Mouse (Mus musculus): Measurements from ENCODE around the gene Atxn3.
"Not testable (repeated sequence)": the region's sequence is repeated elsewhere in the genome, so short reads cannot be mapped to it uniquely, and the experiment has no call there.

Atxn3 gene

DNA sequence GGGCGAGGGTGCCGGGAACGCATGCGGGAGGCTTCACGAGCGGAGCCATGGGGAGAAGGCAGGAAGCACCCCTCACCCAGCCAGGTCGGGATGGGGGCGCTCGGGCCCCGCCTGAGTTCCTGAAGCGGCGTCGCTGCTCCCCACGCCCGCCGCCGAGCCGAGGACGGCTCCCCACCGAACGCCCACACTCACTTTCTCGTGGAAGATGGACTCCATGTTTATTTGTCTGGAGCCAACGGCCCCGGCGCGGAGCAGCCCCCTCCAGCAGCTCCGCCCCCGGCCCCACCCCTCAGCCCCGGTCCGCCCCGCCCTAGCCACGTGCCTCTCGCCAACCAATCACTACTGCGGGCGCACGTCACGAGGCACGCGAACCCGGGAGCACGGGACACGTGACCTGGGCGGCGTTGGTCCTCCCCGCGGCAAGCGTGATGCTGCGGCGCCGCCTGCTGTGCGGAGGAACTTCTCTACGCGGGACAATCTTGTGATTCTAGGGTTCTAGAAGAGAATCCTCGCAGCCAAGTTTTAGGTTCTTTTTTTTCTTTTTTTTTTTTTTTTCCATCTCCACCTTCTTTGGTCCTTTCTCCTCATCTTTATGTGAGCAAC is at the start of gene Atxn3:
TSS of gene Atxn3 (minus strand) at position 305 of the 603 bp plus-strand sequence.
- peak; percentile 94 to 96 for DNase-seq (ENCODE audit: low spot score in 2 of 2)

DNA sequence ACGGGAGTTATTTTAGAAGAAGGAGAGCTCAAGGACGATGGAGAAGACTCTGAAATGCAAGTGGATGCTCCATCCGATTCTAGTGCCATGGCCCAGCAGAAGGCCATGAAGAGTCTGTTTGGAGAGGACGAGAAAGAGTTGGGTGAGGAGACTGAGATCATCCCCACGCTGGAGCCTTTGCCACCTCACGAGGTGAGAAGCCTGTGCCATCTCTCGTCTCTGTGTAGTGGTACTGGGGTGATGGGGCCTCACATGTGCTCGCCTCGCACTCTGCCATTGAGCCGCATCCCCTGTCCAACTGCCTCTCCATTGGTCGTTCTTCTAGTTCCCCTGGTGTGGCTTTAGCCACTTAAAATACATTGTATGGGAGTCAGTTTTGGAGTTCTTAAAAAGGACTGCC is 42.7 kb upstream of the Atxn3 start:
- no peak for DNase-seq (ENCODE audit: low spot score in 2 of 2)

DNA sequence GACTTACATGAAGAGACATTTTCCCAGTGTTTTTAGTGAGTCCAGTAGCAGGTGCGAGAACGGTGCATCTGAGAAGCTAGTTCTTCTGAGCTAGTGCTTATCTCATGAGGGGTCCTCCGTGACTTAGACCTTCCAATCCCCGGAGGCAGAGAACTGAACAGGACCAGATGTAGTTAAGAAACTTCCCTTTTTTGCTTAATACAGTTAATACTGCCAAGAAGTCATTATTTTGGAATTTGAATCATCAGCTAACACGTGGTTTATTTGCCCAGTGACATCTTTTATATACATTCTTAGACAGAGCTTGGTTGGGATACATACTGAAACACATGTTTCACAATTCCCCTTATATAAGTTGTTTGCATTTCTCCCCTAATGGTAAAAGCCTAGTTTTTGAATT is 40.9 kb upstream of the Atxn3 start:
- no peak for DNase-seq (ENCODE audit: low spot score in 2 of 2)

DNA sequence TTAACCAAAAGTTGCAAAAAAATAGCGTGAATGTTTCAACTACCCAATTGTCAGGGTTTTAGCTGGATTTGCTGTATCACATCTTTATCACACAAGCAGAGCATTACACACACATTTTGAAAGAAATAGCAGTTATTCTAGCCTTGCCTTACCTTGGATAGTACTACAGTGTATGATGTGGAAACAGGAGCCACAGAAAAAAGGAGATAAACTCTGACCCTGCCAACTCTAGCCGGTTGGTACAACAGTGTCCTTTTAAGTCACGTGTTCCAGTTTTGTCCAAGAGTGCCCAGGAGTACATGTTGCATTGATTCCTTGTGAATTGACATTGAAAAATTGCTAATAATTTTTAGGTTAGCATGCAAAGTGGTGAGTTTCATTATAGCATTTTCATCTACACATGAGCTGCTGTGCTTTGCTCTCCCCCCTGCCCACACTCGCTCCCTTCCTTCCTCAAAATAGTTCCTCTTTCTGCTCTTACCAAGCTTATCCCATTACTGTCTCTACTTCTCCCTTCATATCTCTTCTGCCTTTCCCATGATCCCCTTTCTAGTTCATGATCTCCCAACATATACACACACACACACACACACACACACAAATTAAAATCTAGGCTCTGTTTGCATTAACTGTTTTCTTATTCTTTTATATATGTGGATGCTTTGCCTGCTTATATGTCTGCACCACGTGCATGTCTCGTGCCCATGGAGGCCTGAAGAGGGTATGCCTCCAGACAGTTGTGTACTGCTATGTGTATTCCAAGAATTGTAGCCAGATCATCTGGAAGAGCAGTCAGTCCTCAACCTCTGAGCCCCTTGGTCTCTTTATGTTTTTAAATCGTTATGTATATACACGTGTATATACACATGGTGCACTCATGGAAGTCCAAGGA is 36.8 kb upstream of the Atxn3 start:
- DNase-seq (ENCODE audit: low spot score in 2 of 2) = no peak

DNA sequence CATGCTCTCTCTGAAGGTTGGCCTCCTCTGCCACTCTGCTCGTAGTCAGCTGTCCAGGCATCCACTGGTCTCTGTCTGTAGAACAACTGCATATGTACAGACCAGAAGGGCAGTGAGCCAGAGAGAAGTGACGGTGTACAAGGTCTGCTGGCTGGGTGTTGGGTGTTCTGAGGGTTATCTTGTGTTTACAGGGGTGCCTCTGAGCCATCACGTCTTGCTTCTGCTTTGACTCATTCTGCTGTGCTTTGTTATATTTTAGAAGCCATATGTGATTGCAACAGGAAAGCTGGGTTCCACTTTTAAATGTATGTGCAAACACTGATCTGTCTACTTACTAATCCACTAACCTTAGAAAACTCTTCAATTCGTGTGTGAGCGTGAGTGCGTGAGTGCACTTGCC is 29.6 kb upstream of the Atxn3 start:
- DNase-seq (ENCODE audit: low spot score in 2 of 2) = no peak

DNA sequence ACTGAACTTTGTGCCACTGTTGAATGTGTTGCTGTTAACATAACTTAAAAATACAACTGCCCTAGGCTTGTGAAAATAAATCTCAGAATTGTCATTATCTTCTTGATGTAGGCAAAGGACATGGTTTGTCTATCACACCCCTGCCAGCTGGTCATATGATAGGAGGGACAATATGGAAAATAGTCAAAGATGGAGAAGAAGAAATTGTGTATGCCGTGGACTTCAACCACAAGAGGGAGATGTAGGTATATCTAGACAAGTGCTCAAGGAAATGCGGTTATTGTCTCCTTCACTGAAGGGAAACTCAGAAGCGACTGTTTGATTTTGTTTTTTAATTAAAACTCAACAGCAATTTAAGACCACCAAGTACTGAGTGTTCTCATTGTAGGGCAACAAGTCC is 27.1 kb upstream of the Atxn3 start:
- no peak for DNase-seq (ENCODE audit: low spot score in 2 of 2)

DNA sequence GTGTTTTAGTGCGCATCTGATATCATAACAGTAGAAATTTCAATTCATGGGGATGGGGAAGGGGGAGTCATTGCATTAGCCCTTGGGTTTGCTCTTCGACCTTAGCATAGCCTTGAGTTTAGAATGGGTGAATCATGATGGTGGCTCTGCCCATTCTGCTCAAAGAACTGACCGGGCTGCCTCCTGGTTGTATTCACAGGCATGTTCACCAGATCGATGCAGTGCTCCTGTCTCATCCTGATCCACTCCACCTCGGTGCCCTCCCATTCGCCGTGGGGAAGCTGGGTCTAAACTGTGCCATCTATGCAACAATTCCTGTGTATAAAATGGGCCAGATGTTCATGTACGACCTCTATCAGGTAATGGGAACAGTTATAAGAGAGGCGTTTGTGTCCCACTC is 24.9 kb upstream of the Atxn3 start:
- DNase-seq (ENCODE audit: low spot score in 2 of 2) = no peak

DNA sequence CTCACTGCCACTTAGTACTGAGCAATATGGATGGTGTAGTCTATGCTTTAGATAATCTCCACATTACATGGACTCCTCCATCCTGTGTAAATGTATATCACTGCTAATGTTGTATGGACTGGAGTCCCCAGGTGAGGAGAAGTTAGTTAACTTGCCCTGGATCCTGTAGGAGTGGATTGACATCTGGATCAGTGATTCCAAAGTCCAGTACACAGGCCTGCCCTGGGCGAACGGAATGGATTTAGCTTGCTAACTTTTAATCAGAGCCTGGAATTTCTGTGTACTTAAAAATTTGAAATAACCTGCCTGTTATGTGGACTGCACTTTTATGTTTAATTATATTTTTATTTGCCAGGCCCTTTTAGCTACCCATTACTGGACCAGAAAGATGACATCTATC is 23.5 kb upstream of the Atxn3 start:
- DNase-seq (ENCODE audit: low spot score in 2 of 2) = no peak

DNA sequence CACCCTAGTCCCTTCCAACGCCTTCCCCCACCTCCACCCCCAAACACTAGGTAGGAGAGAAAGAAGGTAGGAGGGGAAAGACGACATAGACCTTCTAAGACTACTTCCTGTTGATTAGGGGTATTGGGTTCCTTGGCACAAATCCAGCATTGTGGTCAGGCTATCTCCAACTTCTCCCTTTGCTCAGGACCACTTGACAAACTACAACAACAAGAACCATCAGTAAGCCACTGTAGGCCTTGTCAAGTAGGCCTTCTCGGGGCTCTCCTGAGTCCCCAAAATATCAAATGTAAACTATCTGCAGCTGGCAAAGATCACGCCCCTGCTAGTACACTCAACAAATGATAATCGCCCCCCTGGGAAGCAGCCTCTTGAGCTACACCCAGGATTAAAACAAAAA is 22.2 kb upstream of the Atxn3 start:
- DNase-seq (ENCODE audit: low spot score in 2 of 2) = peak; percentile 11 to 44

DNA sequence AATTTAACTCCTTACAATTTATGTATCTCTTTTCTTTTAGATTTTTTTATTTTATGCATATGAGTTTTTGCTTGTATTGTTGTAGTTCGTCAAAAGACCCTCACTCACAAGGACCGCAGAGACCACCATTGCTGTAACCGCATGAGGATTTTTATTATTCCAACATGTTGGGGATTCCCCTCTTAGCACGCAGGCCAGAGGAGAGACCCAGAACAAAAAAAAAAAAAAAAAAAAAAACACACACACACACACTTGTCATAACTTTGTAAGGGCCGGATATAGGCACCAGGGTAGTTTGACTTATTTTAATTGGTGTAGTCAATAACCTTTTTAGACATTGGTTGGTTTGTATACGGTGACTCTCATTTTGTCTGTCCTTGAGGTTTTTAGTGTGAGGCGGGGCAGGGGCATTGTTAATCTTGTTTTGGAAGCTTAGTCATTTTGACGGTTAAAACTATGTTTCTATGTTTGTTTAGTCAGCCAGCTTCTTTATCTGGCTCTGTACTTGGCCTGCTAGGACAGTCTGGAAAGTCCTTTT is 21.2 kb upstream of the Atxn3 start:
- no peak for DNase-seq (ENCODE audit: low spot score in 2 of 2)

DNA sequence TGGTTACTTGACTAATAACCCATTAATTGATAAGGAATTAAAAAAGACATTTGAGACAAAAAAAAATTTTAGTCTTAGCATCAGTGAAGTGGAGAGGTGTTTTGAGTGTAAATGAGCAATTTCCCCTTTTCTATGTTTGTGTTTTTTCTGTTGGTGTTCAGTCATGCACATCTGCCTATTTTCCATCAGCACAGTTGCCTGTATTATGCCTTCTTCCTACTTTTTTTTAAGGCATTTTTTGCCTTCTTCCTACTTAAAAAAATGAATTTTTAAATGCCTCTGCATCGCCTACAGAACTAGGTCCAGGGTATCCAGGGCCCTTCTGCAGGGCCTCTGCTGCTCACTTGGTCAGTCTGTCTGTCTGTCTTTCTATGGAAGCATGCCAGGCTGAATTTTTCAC is 20.5 kb upstream of the Atxn3 start:
- no peak for DNase-seq (ENCODE audit: low spot score in 2 of 2)

DNA sequence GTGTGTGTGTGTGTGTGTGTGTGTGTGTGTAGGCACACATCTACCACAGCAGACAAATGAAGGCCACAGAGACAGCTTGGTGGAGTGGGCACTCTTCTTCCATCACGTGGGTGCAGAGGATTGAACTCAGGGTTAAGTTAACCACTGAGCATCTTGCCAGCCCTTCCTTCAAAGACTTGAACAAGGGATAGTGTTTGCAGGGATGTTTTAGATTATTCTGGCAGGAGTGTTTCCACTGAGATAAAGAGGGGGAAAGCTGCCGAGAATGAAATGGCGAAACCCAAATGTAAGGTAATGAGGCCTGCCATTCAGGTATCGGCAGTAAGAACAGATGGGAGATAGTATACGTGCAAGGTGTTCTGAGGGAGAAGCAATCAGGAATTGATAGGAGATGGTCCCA is 20.1 kb upstream of the Atxn3 start:
- DNase-seq (ENCODE audit: low spot score in 2 of 2) = no peak

DNA sequence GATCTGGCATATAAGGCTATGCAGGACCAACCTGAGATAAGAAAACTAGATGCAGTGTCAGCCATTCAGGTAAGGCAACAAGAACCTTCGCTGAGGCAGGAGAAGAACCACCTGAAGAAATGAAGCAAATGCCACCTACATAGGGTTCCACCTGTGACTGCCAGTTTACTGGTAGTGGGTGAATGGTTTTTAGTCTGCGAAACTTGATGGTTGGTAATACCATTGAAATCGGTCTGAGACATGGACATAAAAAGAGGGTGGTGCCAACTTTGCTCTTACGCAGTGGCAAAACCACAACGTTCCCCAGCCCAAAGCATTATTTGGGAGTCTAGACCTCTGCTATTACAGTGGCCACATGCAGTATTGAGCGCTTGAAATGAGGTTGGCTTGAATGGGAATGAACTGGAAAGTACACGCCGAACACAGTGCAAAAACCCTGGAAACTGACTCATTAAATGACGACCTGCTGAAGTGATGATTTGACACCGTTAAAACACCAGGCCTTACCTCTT is 19.4 kb upstream of the Atxn3 start:
- DNase-seq (ENCODE audit: low spot score in 2 of 2) = no peak

DNA sequence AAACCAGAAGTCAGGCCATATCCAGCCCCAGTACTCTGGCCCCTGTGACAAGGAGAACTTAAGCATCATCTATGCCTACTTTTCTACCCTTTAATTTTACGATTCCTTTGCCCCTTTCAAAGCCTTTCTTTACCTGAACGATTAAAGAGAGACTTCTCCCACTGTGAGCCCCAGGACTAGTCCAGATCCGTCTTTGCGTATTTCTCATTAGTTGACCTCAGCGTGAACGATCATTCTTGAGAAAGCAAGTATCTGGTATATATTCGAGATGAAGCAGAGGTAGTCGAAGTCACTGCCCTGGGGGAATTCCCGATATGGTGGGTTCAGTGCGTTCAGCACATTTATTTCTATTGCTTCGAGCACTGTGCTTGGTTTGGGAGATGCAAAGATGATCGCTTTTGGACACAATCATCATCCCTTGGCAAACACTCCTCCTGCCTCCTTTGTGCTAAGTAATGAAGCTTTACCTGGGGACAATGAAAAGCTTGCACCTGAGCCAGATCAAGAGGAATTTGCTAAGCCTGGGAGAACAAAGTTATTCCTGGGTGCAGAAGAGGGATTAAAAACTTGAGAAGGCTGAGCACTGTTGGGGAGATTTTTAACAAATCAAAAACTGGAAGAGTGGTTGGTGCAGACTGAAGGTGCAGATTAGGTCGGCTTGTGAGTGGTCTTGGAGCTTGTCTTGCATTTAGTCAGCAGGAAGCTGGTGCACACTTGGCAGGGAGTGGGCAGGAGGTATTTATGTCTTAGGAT is 18.8 kb upstream of the Atxn3 start:
- peak in 1 of 2 experiments; percentile 12 for DNase-seq (ENCODE audit: low spot score in 2 of 2)

DNA sequence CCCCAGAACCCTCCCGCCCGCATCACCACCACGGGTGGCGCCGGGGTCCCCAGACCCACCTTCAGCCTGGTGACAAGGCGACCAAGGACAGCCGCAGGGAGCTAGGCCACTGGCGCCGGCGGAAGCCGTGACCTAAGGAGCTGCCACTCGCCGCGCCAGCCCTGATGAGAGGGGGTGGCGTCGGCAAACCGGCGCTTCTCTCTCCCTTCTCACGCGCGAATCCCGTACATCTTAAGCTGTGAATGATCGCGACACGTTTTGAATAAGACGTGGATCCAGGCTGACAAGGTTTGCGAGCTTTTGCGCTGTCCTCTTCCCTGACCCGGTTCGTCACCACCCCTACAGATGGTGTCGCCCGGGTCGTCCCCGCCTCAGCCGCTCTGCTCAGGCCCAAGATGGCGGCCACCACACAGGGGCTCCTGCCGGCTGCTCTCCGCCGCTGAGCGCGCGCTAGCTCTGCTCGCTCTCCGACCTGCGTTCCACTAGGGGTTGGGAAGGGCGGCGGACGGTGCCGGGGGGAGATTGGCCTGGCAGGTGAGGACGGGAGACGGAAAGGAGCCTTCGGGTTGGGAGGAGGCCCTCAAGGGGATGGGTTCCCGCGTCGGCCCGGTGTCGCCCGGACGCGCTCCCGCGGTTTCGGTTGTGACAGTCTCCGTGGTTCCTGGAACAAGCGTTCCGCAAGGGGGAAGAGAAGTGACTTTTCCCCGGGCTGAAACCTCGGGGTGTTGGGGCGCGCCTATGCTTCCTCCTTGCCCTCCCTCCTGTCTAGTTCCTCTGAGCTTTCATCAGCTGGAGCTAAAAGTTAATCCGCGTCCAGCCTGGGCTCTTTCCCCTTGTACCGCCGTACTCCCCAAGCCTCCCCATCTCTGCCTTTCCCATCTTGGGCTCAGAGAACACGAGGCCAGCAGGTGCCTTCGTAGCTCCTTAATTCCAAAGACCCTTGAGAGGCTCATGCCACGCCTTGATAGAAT is 17.8 kb upstream of the Atxn3 start, which contains the start of gene Cpsf2:
TSS of gene Cpsf2 (plus strand) at position 388 of the 971 bp plus-strand sequence.
- DNase-seq (ENCODE audit: low spot score in 2 of 2) = peak; percentile 81 to 85

DNA sequence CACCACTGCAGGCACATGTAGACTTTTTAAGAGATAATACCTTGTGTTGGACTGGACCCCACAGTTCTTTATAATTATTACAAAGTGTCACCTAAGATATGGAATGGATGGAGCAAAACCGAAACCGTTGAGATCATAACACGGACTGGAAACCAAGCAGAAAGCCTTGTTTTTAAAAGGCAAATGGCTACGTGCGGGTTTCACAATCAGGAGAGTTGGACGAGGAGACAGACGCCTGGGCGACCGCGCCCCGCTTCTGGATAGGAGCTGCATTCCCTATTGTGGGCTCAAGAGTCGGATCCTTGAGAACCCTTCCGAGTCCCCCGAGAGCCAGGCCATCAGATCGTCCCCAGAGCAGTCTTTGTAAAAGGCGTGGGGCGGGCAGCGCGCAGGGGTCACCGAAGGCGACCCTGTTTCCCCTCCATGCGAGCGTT is 17.1 kb upstream of the Atxn3 start:
- no peak for DNase-seq (ENCODE audit: low spot score in 2 of 2)

DNA sequence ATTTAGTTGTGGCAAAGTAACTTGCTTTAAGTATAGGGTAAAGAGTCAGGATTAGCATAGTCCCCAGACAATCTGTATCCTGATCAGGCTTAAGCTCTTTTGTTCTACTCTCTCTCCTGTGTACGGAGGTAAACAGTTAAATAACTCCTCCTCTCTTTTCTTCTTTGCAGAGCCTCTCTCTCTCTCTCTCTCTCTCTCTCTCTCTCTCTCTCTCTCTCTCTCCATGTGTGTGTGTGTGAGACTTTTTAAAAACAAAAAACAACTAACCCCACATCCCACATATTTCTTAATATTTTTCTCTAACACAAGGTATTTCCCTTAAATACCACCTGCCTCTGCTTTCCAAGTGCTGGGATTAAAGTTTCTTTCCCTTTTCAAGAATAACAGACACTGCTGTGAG is 16.5 kb upstream of the Atxn3 start:
- DNase-seq (ENCODE audit: low spot score in 2 of 2) = no peak

DNA sequence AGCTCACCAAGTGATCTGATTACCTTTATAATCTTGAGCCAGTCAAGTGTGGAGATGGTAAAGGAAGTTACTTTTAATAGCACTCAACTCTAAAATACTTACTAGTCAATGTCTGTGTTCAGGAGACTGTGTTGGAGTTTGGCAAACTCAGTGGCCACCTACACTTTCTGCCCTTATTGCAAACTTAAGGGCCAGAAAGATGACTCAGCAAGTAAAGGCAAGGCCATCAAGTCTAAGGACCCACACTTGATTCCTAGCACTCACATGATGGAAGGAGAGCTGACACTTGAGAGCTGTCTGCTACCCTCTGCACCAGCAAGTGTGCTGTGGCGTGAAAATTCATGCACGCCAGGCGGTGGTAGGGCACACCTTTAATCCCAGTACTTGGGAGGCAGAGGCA is 14.2 kb upstream of the Atxn3 start:
- DNase-seq (ENCODE audit: low spot score in 2 of 2) = no peak

DNA sequence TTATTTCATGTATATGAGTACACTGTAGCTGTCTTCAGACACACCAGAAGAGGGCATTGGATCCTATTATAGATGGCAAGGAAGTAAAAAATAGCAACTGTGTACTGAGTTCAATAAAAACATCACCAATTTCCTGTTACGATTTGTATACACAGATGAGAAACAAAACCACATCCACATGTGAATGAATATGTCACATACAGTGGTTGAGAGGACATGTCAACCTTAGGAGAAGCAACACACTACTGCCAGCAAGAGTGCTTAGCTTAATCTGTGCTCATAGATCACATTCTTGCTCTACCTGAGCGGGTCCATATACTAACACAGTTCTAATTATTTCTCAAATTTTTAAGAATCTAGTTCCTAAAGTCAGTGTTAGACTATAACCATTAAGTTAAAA is 13.3 kb upstream of the Atxn3 start:
- no peak for DNase-seq (ENCODE audit: low spot score in 2 of 2)

DNA sequence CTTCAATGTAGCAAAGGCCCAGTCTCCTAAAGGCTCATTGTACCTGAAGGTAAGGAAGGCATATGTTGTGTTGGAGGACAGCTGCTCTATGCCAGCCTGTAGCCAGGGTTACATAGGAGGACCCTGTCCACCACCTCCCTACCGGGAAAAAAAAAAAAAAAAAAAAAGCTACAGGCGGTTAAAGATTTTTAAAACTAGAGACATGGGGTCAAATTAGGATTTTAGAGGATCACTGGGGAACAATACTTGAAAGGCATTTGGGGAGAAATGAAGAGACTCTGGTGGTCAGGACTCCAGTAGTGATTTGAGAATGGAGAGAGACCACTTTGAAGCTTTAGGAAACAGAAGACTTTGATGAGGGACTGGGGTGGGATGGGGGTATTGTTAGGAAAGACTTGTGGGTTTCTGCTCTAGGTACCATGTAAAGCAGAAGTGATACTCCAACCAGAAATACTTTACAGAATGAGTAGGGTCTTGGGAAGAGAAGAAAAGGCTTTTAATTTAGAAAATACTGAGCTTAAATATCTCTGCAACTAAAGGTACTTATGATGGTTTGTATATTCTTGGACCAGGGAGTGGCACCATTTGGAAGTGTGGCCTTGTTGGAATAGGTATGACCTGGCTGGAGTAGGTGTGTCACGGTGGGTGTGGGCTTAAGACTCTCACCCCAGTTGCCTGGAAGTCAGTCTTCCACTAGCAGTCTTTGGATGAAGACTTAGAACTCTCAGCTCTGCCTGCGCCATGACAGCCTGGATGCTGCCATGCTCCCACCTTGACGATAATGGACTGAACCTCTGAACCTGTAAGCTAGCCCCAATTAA is 1.1 kb upstream of the Atxn3 start:
- not testable (repeated sequence) for DNase-seq (ENCODE audit: low spot score in 2 of 2)
